Mouse (Mus musculus) spleen, adult 2 months (tissue): Measurements from ENCODE around the gene Hoxa2. TPM values are rescaled to one million over a fixed set of nuclear protein-coding genes. Genes with fewer than 3 reads are reported as not detected.

Experiments used
- DNase-seq, 2 experiments: peaks; one replicate each; pipeline versions ENCODE4 v3.0.0 to v3.0.0-alpha.2; 2012 to 2021; ENCODE audit warnings: low spot score in 2 of 2, low read depth in 1 of 2
- H3K27ac ChIP-seq: fragments of 200-500 bp; 2 replicates; pipeline ENCODE4 v1.5.1; 2012; ENCODE audit warnings: low read length, inconsistent platforms; ENCODE audit not compliant: insufficient read depth
- H3K27me3 ChIP-seq: fragments of 200-500 bp; 2 replicates; pipeline ENCODE4 v1.6.1; 2012; ENCODE audit warnings: mild to moderate bottlenecking, moderate library complexity, low read length, inconsistent platforms; ENCODE audit not compliant: control insufficient read depth, insufficient read depth
- H3K36me3 ChIP-seq: fragments of 200-500 bp; 2 replicates; pipeline ENCODE4 v1.6.1; 2012; ENCODE audit warnings: mild to moderate bottlenecking, low read length, inconsistent platforms; ENCODE audit not compliant: control insufficient read depth, insufficient read depth
- H3K4me1 ChIP-seq: fragments of 200-500 bp; 2 replicates; pipeline ENCODE4 v1.6.1; 2011; ENCODE audit warnings: inconsistent platforms; ENCODE audit not compliant: control insufficient read depth, insufficient read depth, insufficient read length
- H3K4me3 ChIP-seq: fragments of 200-500 bp; 2 replicates; pipeline ENCODE4 v1.5.1; 2011; ENCODE audit warnings: mild to moderate bottlenecking, inconsistent platforms; ENCODE audit not compliant: insufficient read depth, insufficient read length; ENCODE audit errors: extremely low read depth
- CTCF ChIP-seq: fragments of 200-500 bp; IDR thresholded peaks from 2 replicates; pipeline ENCODE4 v1.5.1; 2011; ENCODE audit warnings: mild to moderate bottlenecking, inconsistent platforms; ENCODE audit not compliant: insufficient read depth, insufficient read length, insufficient replicate concordance; ENCODE audit errors: extremely low read depth
- POLR2A ChIP-seq: fragments of 200-500 bp; IDR thresholded peaks from 2 replicates; pipeline ENCODE4 v1.6.1; 2011; ENCODE audit warnings: low read depth, low read length, inconsistent platforms
- WGBS: fragments of 180-500 bp; shearing (Covaris S2); methylation state at CpG from one replicate; pipeline ENCODE4 v1.1.7; 2018; 5-methylcytosine and 5-hydroxymethylcytosine counted together
- polyA plus RNA-seq: library from polyadenylated mRNA; depleted of rRNA; stranded (reverse); fragments of >200 nt; gene quantifications from 2 replicates; pipeline ENCODE4 v1.2.3, GENCODE M21; 2012

Gene Hoxa2
- polyA plus RNA-seq, 1 experiment: 0.27 TPM

- Histone ChIP-seq H3K4me1 (no peaks in the 10 kb centered on the region), H3K27ac (no peak overlapping the region), H3K36me3 (no peaks in the 10 kb centered on the region), H3K4me3 (no peak overlapping the region), H3K27me3 (peaks cover 2% of the 10 kb centered on the region; the same call in 1 of the 2 replicates)
- no peak for DNase-seq
- 63% methylated on average over 33 of the region's 35 CpGs for WGBS
- TF ChIP-seq POLR2A (no peak), CTCF (no peak)
Observed at GRCm38 (mm10) chr6:52175864-52176263, 11.2 kb upstream of the Hoxa2 start.

GRCm38 (mm10) chr6:52174968-52175751 is 10.5 kb upstream of the Hoxa2 start:
- no peak for DNase-seq
- H3K36me3 ChIP-seq: no peaks in the 10 kb centered on the region
- no peaks in the 10 kb centered on the region for H3K4me1 ChIP-seq
- TF ChIP-seq CTCF: no peak
- 68% methylated on average over 41 of the region's 41 CpGs for WGBS
- H3K27me3 ChIP-seq: peaks cover 2% of the 10 kb centered on the region; the same call in 1 of the 2 replicates
- H3K27ac ChIP-seq: 0 out of 2 replicates have a peak overlapping the region, but pooled peaks have one; percentile 3
- H3K4me3 ChIP-seq: no peak overlapping the region

- Histone ChIP-seq H3K27me3 (peaks cover 2% of the 10 kb centered on the region; the same call in 1 of the 2 replicates), H3K4me1 (no peaks in the 10 kb centered on the region), H3K4me3 (no peak overlapping the region), H3K36me3 (no peaks in the 10 kb centered on the region), H3K27ac (no peak overlapping the region)
- DNase-seq: no peak
- 86% methylated on average over 4 of the region's 4 CpGs for WGBS
- no peak for TF ChIP-seq POLR2A
- TF ChIP-seq CTCF: no peak
Observed at GRCm38 (mm10) chr6:52173648-52174047, 9.0 kb upstream of the Hoxa2 start.

GRCm38 (mm10) chr6:52172501-52172900 is 7.9 kb upstream of the Hoxa2 start:
- Histone ChIP-seq H3K27me3 (peaks cover 2% of the 10 kb centered on the region; the same call in 1 of the 2 replicates), H3K27ac (peak overlapping the region; percentile 41), H3K4me1 (no peaks in the 10 kb centered on the region), H3K36me3 (no peaks in the 10 kb centered on the region), H3K4me3 (no peak overlapping the region)
- 82% methylated on average over 35 of the region's 35 CpGs for WGBS
- TF ChIP-seq POLR2A (no peak), CTCF (no peak)
- no peak for DNase-seq

GRCm38 (mm10) chr6:52171938-52172337 is 7.3 kb upstream of the Hoxa2 start:
- Histone ChIP-seq H3K4me1 (no peaks in the 10 kb centered on the region), H3K36me3 (no peaks in the 10 kb centered on the region), H3K27ac (no peak overlapping the region), H3K27me3 (peaks cover 2% of the 10 kb centered on the region; the same call in 1 of the 2 replicates), H3K4me3 (no peak overlapping the region)
- 89% methylated on average over 7 of the region's 7 CpGs for WGBS
- DNase-seq: no peak
- TF ChIP-seq POLR2A: no peak
- no peak for TF ChIP-seq CTCF

- H3K27ac ChIP-seq: no peak overlapping the region
- no peak overlapping the region for H3K4me3 ChIP-seq
- WGBS: 90% methylated on average over 4 of the region's 4 CpGs
- TF ChIP-seq CTCF: no peak
- TF ChIP-seq POLR2A: no peak
- no peaks in the 10 kb centered on the region for H3K36me3 ChIP-seq
- peaks cover 4% of the 10 kb centered on the region; the same call in 1 of the 2 replicates for H3K27me3 ChIP-seq
- DNase-seq: no peak
- no peaks in the 10 kb centered on the region for H3K4me1 ChIP-seq
Observed at GRCm38 (mm10) chr6:52171331-52171730, 6.7 kb upstream of the Hoxa2 start.

GRCm38 (mm10) chr6:52170898-52171223 is 6.2 kb upstream of the Hoxa2 start:
- Histone ChIP-seq H3K36me3 (no peaks in the 10 kb centered on the region), H3K27ac (no peak overlapping the region; the same call in 1 of the 2 replicates), H3K27me3 (peaks cover 4% of the 10 kb centered on the region; the same call in 1 of the 2 replicates), H3K4me1 (no peaks in the 10 kb centered on the region), H3K4me3 (no peak overlapping the region)
- WGBS: 65% methylated on average over 5 of the region's 5 CpGs
- TF ChIP-seq POLR2A (no peak), CTCF (no peak)
- no peak for DNase-seq
